Mouse (Mus musculus): ENCODE measurements around the gene Asl. TPM values are rescaled to one million over a fixed set of nuclear protein-coding genes. Genes with fewer than 3 reads are reported as not detected.

Gene Asl
- 25.8 and 30.9 TPM in 2 replicates for polyA plus RNA-seq (2015; fragmentation: Nextera tagmentation; extraction: Ambion mirVana)

- Histone ChIP-seq H3K27me3 (0 out of 2 replicates have a peak, but pooled peaks cover 2% of the 10 kb centered on the region), H3K9me3 (no peaks in the 10 kb centered on the region), H3K4me1 (0 out of 2 replicates have a peak, but pooled peaks cover 6% of the 10 kb centered on the region), H3K4me2 (peak within 1 kb of the TSS; percentile 82), H3K27ac (peak within 1 kb of the TSS; percentile 97), H3K36me3 (no peaks in the 10 kb centered on the region), H3K4me3 (peak within 1 kb of the TSS; percentile 90), H3K9ac (peak within 1 kb of the TSS; percentile 87)
- ATAC-seq (ENCODE audit: borderline replicate concordance, extremely low read depth, low FRiP score, low TSS enrichment), result peak; percentile 88
- 2% methylated on average over 51 of the region's 51 CpGs for WGBS
Measured at GRCm38 (mm10) chr5:130029142-130029897, at the start of gene Asl, which contains the start of gene Crcp. Gene Asl, minus strand, starts transcription at chr5:130029247. Gene Crcp, plus strand, starts transcription at chr5:130029290.

- 40% methylated on average over 6 of the region's 6 CpGs for WGBS
- Histone ChIP-seq H3K4me3 (peak overlapping the region; percentile 84), H3K4me2 (peak overlapping the region; percentile 94), H3K27ac (0 out of 2 replicates have a peak overlapping the region, but pooled peaks have one; percentile 18), H3K9me3 (no peaks in the 10 kb centered on the region), H3K4me1 (peaks cover 10% of the 10 kb centered on the region), H3K9ac (peak overlapping the region; percentile 90; the same call in 1 of the 2 replicates), H3K36me3 (no peaks in the 10 kb centered on the region), H3K27me3 (no peaks in the 10 kb centered on the region)
- peak; percentile 9; the same call in 1 of the 2 replicates for ATAC-seq (ENCODE audit: borderline replicate concordance, extremely low read depth, low FRiP score, low TSS enrichment)
Measured at GRCm38 (mm10) chr5:130078834-130079156, 49.7 kb upstream of the Asl start.

GRCm38 (mm10) chr5:130078096-130078833 is 49.2 kb upstream of the Asl start:
- Histone ChIP-seq H3K9ac (no peak overlapping the region), H3K4me2 (no peak overlapping the region), H3K4me3 (no peak overlapping the region), H3K27me3 (no peaks in the 10 kb centered on the region), H3K4me1 (peaks cover 10% of the 10 kb centered on the region), H3K27ac (0 out of 2 replicates have a peak overlapping the region, but pooled peaks have one; percentile 18), H3K36me3 (no peaks in the 10 kb centered on the region), H3K9me3 (no peaks in the 10 kb centered on the region)
- WGBS, result 70% methylated on average over 9 of the region's 9 CpGs
- no peak for ATAC-seq (ENCODE audit: borderline replicate concordance, extremely low read depth, low FRiP score, low TSS enrichment)

- Histone ChIP-seq H3K9ac (no peak overlapping the region), H3K4me3 (no peak overlapping the region), H3K4me1 (peaks cover 10% of the 10 kb centered on the region), H3K4me2 (no peak overlapping the region), H3K9me3 (no peaks in the 10 kb centered on the region), H3K36me3 (no peaks in the 10 kb centered on the region), H3K27ac (no peak overlapping the region), H3K27me3 (no peaks in the 10 kb centered on the region)
- WGBS, result 57% methylated on average over 6 of the region's 6 CpGs
- ATAC-seq (ENCODE audit: borderline replicate concordance, extremely low read depth, low FRiP score, low TSS enrichment), result no peak
Measured at GRCm38 (mm10) chr5:130076396-130076795, 47.3 kb upstream of the Asl start.

- no peak for ATAC-seq (ENCODE audit: borderline replicate concordance, extremely low read depth, low FRiP score, low TSS enrichment)
- H3K27me3 ChIP-seq, result no peaks in the 10 kb centered on the region
- no peaks in the 10 kb centered on the region for H3K36me3 ChIP-seq
- peak overlapping the region; percentile 18; the same call in 1 of the 2 replicates for H3K4me2 ChIP-seq
- no peaks in the 10 kb centered on the region for H3K9me3 ChIP-seq
- H3K9ac ChIP-seq, result no peak overlapping the region
- H3K4me1 ChIP-seq, result no peaks in the 10 kb centered on the region; the same call in 1 of the 2 replicates
- no peak overlapping the region for H3K27ac ChIP-seq
- no peak overlapping the region for H3K4me3 ChIP-seq
- 65% methylated on average over 6 of the region's 6 CpGs for WGBS
Measured at GRCm38 (mm10) chr5:130074491-130074890, 45.4 kb upstream of the Asl start.

GRCm38 (mm10) chr5:130073026-130073425 is 44.0 kb upstream of the Asl start, which contains the start of gene Tpst1:
Gene Tpst1, plus strand, starts transcription at chr5:130073326.
- H3K9ac ChIP-seq, result no peak within 1 kb of the TSS
- no peaks in the 10 kb centered on the region; the same call in 1 of the 2 replicates for H3K4me1 ChIP-seq
- no peak within 1 kb of the TSS for H3K4me3 ChIP-seq
- ATAC-seq (ENCODE audit: borderline replicate concordance, extremely low read depth, low FRiP score, low TSS enrichment), result no peak
- no peaks in the 10 kb centered on the region for H3K9me3 ChIP-seq
- H3K4me2 ChIP-seq, result no peak within 1 kb of the TSS
- 75% methylated on average over 6 of the region's 6 CpGs for WGBS
- no peaks in the 10 kb centered on the region for H3K27me3 ChIP-seq
- no peak within 1 kb of the TSS for H3K27ac ChIP-seq
- no peaks in the 10 kb centered on the region for H3K36me3 ChIP-seq

GRCm38 (mm10) chr5:130067841-130068264 is 38.8 kb upstream of the Asl start:
- H3K9ac ChIP-seq, result no peak overlapping the region

GRCm38 (mm10) chr5:130065579-130065978 is 36.5 kb upstream of the Asl start:
- Histone ChIP-seq H3K4me1 (no peaks in the 10 kb centered on the region), H3K36me3 (no peaks in the 10 kb centered on the region), H3K4me3 (no peak overlapping the region), H3K4me2 (no peak overlapping the region), H3K27me3 (no peaks in the 10 kb centered on the region), H3K9me3 (no peaks in the 10 kb centered on the region), H3K27ac (no peak overlapping the region), H3K9ac (no peak overlapping the region)
- ATAC-seq (ENCODE audit: borderline replicate concordance, extremely low read depth, low FRiP score, low TSS enrichment), result no peak
- 96% methylated on average over 1 of the region's 1 CpGs for whole genome bisulfite sequencing

More at GRCm38 (mm10) chr5:130067841-130068264, 38.8 kb upstream of the Asl start:
- Histone ChIP-seq H3K9me3 (no peaks in the 10 kb centered on the region), H3K4me2 (no peak overlapping the region), H3K36me3 (no peaks in the 10 kb centered on the region), H3K4me1 (no peaks in the 10 kb centered on the region), H3K27ac (no peak overlapping the region), H3K27me3 (no peaks in the 10 kb centered on the region), H3K4me3 (no peak overlapping the region)
- ATAC-seq (ENCODE audit: borderline replicate concordance, extremely low read depth, low FRiP score, low TSS enrichment), result no peak
- WGBS, result 53% methylated on average over 3 of the region's 3 CpGs

- Histone ChIP-seq H3K4me1 (no peaks in the 10 kb centered on the region), H3K4me3 (no peak overlapping the region), H3K36me3 (no peaks in the 10 kb centered on the region), H3K27me3 (no peaks in the 10 kb centered on the region), H3K4me2 (no peak overlapping the region), H3K27ac (no peak overlapping the region), H3K9ac (no peak overlapping the region), H3K9me3 (no peaks in the 10 kb centered on the region)
- ATAC-seq (ENCODE audit: borderline replicate concordance, extremely low read depth, low FRiP score, low TSS enrichment), result no peak
- WGBS, result 78% methylated on average over 2 of the region's 2 CpGs
Measured at GRCm38 (mm10) chr5:130063760-130064159, 34.7 kb upstream of the Asl start.

- Histone ChIP-seq H3K27me3 (no peaks in the 10 kb centered on the region), H3K9ac (no peak overlapping the region), H3K36me3 (no peaks in the 10 kb centered on the region), H3K27ac (peak overlapping the region; percentile 55), H3K4me3 (no peak overlapping the region), H3K4me1 (no peaks in the 10 kb centered on the region), H3K9me3 (no peaks in the 10 kb centered on the region), H3K4me2 (no peak overlapping the region)
- WGBS, result 40% methylated on average over 2 of the region's 2 CpGs
- no peak for ATAC-seq (ENCODE audit: borderline replicate concordance, extremely low read depth, low FRiP score, low TSS enrichment)
Measured at GRCm38 (mm10) chr5:130062096-130062495, 33.0 kb upstream of the Asl start.

- ATAC-seq (ENCODE audit: borderline replicate concordance, extremely low read depth, low FRiP score, low TSS enrichment), result no peak
- Histone ChIP-seq H3K27ac (no peak overlapping the region), H3K9me3 (no peaks in the 10 kb centered on the region), H3K4me2 (no peak overlapping the region), H3K36me3 (no peaks in the 10 kb centered on the region), H3K27me3 (no peaks in the 10 kb centered on the region), H3K4me1 (no peaks in the 10 kb centered on the region), H3K4me3 (no peak overlapping the region), H3K9ac (no peak overlapping the region)
- WGBS, result 81% methylated on average over 4 of the region's 4 CpGs
Measured at GRCm38 (mm10) chr5:130060329-130060665, 31.2 kb upstream of the Asl start.

Measured in lung, embryonic 15.5 days (tissue).